Mouse (Mus musculus) cerebellum, postnatal 25 days (tissue): ENCODE measurements around the gene Parp1.

Source experiments
- DNase-seq, 2 experiments: peaks; one replicate each; pipeline ENCODE4 v3.0.0; 2021; ENCODE audit warnings: mixed read lengths in 2 of 2

Gene Parp1

GRCm38 (mm10) chr1:180639416-180640401 lies 71.0 kb downstream of the Parp1 start:
- no peak for DNase-seq

GRCm38 (mm10) chr1:180640605-180641125 lies 71.9 kb downstream of the Parp1 start:
- DNase-seq: no peak

GRCm38 (mm10) chr1:180641137-180641517 lies 72.4 kb downstream of the Parp1 start, which contains the start of gene Lin9:
TSS of gene Lin9 (plus strand) at chr1:180641150.
- DNase-seq: peak; percentile 94 to 96

GRCm38 (mm10) chr1:180641518-180642227 lies 72.9 kb downstream of the Parp1 start:
- peak in 1 of 2 experiments; percentile 47 for DNase-seq

GRCm38 (mm10) chr1:180642228-180642564 lies 73.5 kb downstream of the Parp1 start:
- no peak for DNase-seq
